In the genomic region with DNA sequence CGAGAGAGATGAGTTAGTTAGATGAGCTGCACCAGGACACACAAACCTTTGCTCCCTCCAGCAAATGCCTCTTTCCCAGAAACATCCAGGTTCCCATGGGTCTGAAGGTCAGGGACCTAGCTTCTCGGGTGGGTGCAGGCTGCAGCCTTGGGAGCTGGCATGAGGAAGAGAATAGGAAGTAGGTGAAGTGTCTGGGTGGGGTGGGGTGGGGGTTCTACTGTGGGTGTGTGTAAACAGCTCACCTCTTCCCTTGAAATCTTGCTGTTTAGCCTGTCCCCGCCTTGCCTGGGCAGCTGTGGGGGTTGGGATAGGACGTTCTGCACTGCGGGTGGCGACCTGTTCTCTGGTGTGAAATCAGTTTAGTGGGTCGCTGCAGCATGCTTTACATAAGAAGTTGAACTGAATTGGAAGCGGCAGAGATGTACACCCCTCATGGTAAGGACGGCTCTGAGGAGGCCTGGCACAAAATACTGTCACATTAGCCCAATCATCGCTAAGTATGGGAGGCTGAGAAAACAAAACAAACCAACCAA, we compare ENCODE assay signal across 15 mouse cellular contexts. TPM values are rescaled to one million over a fixed set of nuclear protein-coding genes. Genes with fewer than 3 reads are reported as not detected.
"Had no signal": no experiment of that assay in that cellular context is flagged by ENCODE, and none has a peak within 500 bp of the region (broad histone marks: within the 10 kb centered on the region; RNA-seq: fewer than 3 reads in every experiment).

No protein-coding gene starts in this region.

- H3K4me1 ChIP-seq: lung, embryonic 15.5 days; midbrain, embryonic 13.5 days; neural tube, embryonic 15.5 days had no signal

- H3K9ac ChIP-seq: liver, embryonic 15.5 days; lung, embryonic 15.5 days; midbrain, embryonic 13.5 days; neural tube, embryonic 15.5 days had no signal

- H3K36me3 ChIP-seq: limb, embryonic 10.5 days; liver, embryonic 15.5 days; lung, embryonic 15.5 days; midbrain, embryonic 13.5 days; neural tube, embryonic 15.5 days had no signal

- H3K27me3 ChIP-seq: liver, embryonic 15.5 days; lung, embryonic 15.5 days; midbrain, embryonic 13.5 days; neural tube, embryonic 15.5 days had no signal

- ATAC-seq: midbrain, embryonic 13.5 days had no signal

- H3K27ac ChIP-seq: limb, embryonic 10.5 days; liver, embryonic 15.5 days; lung, embryonic 15.5 days; midbrain, embryonic 13.5 days; neural tube, embryonic 15.5 days had no signal

- H3K4me2 ChIP-seq: liver, embryonic 15.5 days; lung, embryonic 15.5 days; midbrain, embryonic 13.5 days; neural tube, embryonic 15.5 days had no signal

- H3K4me3 ChIP-seq: limb, embryonic 10.5 days; liver, embryonic 15.5 days; lung, embryonic 15.5 days; midbrain, embryonic 13.5 days; myocyte; neural tube, embryonic 15.5 days had no signal

- DNase-seq: kidney, adult 8-10 months; kidney, postnatal 25 days; layer of hippocampus, adult 9-11 months; layer of hippocampus, postnatal 36 days; lung, postnatal 14 days; right cerebral cortex, adult 18-20 months; right cerebral cortex, postnatal 25 days; thymus, postnatal 4 days had no signal

- H3K9me3 ChIP-seq: limb, embryonic 10.5 days; liver, embryonic 15.5 days; lung, embryonic 15.5 days; midbrain, embryonic 13.5 days; neural tube, embryonic 15.5 days had no signal

RNA-seq across cellular contexts. Expression of a gene that starts 42.9 kb away (rescaled TPM):
- total RNA-seq: megakaryocyte-erythroid progenitor cell, adult 5-6 weeks had no signal
